Mouse (Mus musculus) v-Abl transformed pro-B cells (cell line): ENCODE data around the gene Tmem200c.

Experiments
- in situ Hi-C, 2 experiments: fragments of 400-800 bp; cut with MboI; formaldehyde crosslinking; loops; one replicate each; pipeline ENCODE4 v1.15.1; 2025; ENCODE audit not compliant: unreplicated experiment in 2 of 2

Gene Tmem200c

GRCm38 (mm10) chr17:68826323-68826722 lies at the start of gene Tmem200c:
Gene Tmem200c (plus strand): TSS chr17:68826623.
- in situ Hi-C loops = no loop called here

DNA sequence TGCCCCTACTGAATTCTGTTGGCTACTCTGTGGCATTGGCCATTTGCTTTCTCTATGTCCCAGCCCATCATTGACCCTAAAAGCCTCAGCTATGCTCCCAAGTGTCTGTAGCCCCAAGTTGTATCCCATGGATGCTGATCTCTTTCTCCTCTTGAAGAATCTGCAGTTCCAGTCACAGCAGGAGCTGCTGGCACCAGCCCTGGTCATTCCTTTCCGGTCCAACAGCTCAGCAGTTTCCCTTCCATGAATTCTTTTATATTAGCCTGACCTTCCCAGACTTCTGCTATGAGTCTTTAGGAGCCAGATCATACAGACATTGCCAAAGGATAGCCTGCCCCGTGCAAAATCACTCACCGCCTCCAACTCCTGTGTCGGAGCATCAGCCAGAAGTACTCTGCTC lies 32.7 kb upstream of the Tmem200c start:
- in situ Hi-C loops = no loop called here

- in situ Hi-C loops = no loop called here
Measured at GRCm38 (mm10) chr17:68836655-68837012, 10.2 kb downstream of the Tmem200c start.

GRCm38 (mm10) chr17:68837013-68837858 lies 10.8 kb downstream of the Tmem200c start:
- in situ Hi-C loops = no loop called here

DNA sequence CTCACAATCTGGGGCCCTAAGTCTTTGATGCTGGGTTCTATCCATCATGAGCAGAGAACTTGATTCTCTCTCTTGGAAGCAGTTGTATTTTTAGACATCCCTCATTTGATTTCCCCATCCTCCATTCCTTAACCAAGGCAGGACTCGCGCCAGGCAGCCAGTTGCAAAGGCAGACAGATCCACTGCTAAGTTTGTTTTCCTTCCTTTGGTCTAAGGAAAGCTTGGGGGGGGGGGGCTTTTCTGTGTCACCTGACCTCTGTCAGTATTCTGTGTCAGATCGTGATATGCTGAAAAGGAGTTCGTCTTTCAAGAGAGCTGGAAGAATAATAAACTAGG lies 11.4 kb downstream of the Tmem200c start:
- in situ Hi-C loops = no loop called here

DNA sequence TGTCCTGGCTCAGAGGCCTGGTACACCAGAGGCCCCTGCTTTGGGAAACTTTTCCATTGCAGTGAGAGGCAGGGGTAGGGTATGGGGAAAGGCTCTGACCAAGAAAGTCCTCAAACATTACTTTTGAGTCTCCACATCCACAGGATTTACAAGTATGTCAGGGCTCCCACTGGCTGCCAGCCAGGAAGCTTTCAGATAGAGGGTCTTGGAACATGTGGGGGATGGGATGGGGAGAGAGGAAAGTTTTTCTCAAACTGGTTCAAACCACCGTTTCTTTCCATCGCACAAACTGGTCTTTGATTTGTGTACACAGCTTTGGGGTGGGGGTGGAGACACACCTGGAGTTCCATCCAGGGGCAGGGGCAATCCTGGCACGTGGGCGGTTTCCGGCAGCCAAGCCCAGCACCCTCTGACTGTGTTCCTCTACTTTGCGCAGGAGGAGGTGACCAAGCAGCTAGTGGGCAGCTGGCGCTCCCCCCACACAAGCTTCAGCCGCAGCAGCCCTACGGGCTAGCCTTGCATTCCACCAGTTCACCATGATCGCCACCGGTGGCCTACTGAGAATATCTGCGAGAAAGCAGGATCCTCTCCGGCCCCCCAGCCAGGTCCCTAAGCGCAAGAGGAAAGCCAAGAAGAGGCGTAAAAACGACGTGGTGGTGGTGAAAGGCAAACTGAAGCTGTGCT lies 13.6 kb downstream of the Tmem200c start:
- in situ Hi-C loops = no loop called here

GRCm38 (mm10) chr17:68840572-68840939 lies 14.1 kb downstream of the Tmem200c start:
- in situ Hi-C loops = no loop called here

DNA sequence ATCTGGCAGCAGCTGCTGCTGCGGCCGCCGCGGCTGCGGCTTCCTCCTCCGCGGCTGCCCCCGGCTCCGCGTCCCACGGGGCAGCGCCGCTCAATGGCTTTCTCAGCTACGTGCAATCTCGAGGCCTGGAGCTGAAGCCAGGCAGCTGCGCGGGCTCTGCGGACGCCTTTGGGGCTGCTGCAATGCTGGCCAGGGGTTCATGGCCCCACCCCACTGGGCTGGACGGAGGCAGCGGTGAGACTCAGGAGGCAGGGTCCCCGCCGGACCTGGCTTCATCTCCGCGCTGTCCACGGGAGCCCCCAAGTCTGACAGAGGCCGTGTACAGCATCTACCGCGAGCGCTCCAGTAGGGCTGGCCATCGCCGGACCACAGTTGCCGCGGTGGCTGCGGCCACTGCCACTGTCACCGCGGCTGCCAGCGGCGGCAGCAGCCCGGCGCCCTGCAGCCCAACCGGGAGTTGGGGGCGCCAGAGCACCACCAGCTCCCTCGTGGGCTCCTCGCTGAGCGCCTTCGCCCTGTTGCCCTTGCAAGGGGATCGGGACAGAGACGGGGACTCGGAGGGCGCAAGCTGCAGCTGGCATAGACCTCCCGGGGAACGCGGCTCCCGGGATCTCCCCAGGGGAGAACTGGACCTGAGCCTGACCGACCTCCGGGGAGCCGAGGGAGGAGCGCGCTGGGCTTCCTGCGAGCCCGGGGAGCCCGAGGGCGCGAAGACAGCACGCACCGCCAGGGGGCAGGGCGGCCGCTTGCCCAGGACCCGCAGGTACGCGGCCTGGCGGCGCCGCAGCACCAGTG lies 14.9 kb downstream of the Tmem200c start:
- in situ Hi-C loops = no loop called here

DNA sequence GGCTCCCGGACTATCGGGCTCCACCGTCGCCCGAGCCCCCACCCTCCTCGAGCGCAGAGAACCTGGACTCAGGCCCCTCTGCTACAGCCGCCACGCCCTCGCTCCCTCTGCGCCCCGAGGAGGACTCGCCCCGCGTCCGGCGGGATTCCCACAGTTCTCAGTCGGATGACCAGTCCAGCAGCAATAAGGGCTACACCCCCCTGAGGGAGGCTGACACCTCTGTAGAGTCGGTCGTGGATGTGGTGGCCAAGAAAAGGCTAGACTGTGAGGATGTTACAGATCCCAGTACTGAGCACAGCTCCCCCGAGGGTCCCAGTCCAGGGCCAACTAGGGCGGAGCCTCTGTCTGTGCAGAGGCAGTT lies 15.4 kb downstream of the Tmem200c start:
- in situ Hi-C loops = no loop called here

DNA sequence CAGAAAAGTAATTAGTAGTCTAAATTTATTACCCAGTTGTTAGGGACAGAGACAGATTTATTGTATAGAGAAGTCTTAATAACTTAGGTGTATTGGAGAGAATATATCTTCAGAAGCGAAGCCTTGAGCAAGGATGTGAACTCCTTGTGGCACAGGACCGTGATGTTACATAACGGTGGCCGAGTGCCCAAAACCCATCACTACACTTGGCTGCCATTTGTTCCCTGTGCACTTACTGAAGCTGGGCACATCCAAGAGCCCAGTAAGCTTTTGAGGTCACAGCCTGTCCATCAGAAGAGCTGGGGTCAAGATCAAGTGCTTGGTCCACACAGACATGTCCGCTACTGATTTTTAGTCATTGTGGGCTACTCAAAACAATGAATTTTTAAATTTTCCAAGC lies 19.5 kb downstream of the Tmem200c start:
- in situ Hi-C loops = no loop called here

GRCm38 (mm10) chr17:68848739-68849138 lies 22.3 kb downstream of the Tmem200c start:
- in situ Hi-C loops = no loop called here

DNA sequence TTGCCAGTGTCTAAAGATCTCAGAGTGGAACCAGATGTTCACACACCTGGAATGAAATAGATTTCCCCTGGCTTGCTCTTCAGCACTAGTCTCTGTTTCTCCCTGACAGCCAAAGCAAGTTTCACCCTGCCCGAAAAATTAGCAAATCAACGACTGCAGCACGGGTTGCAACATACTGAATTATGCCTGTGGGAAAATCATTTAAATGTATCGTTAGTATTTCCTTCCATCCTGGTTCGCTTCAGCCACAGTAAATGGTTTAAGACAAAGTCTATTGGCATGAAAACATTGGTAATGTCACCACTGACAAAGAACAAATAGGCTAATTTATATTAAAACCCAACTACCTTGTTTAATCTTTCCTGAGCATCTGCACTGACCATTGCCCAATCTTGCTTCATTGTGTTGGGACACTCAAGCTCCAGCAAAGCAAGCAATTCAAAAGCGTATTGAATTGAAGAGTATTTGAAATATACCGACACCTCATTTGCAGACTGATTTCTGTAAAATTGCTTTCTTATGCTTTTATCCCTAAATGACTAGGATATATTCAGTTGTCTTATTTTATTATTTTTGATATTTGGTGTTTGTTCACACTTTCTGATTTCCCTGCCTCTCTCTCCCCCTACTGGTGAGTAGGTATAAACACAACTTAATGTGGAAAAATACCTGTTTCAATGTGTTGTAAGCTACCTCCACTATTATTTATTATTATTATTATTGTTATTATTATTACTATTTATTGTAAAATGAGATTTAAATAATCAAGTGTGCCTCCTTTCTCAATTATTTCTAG lies 25.9 kb downstream of the Tmem200c start:
- in situ Hi-C loops = no loop called here

DNA sequence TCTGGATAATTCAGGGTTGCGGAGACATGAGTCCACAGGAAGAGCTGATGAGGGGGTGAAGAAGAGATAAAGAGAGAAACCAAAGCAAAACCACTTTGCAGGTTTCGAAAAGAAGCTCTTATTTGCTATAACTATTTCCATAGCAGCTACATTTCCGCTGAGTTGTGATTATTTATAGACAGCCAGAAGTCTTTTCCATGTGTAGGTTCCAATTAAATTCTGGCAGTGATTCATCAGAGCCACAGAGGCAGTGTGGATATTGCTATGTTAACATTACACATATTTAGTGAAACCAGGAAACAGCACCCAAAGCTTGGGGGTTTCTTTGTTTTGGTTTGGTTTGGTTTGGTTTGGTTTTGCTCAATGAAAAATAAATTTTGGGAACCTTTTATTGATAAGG lies 37.8 kb downstream of the Tmem200c start:
- in situ Hi-C loops = no loop called here

DNA sequence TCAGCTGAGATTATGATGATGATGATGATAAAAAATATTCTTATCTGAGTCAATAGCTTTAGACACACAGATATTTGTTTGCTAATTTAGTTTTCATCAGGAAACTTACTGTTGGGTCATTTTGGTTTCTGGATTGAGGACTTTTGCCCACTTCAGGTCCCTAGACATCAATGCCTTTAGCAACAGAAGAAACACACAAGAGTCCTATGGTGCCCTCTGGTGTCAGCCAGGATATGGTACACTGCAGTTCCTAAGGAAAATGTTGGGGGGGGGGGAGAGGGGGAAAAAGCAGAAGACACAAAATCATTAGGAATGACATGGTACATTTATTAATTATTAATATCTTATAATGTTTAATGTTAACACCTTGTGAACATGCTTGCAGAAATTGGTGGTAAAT lies 42.0 kb downstream of the Tmem200c start:
- in situ Hi-C loops = no loop called here

DNA sequence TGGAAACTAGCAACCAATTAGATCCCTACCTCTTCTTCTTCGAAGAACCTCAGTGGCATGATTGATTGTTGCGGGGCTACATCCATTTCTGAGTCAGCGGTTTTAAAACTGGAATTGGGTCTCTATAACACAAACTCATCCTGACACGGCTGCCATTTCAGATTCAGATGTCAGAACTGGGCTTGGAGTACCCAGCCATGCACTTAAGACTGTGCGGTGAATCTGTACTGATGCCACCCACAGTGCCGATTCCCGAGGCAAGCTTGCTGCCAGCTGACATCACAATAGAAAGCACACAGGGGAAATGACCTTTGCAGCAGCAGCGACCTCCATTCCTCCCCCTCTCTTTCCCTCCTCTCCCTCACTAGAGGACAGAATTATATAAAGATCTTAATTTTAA lies 47.6 kb downstream of the Tmem200c start:
- in situ Hi-C loops = no loop called here

- in situ Hi-C loops = no loop called here
Measured at GRCm38 (mm10) chr17:68875251-68875650, 48.8 kb downstream of the Tmem200c start.

DNA sequence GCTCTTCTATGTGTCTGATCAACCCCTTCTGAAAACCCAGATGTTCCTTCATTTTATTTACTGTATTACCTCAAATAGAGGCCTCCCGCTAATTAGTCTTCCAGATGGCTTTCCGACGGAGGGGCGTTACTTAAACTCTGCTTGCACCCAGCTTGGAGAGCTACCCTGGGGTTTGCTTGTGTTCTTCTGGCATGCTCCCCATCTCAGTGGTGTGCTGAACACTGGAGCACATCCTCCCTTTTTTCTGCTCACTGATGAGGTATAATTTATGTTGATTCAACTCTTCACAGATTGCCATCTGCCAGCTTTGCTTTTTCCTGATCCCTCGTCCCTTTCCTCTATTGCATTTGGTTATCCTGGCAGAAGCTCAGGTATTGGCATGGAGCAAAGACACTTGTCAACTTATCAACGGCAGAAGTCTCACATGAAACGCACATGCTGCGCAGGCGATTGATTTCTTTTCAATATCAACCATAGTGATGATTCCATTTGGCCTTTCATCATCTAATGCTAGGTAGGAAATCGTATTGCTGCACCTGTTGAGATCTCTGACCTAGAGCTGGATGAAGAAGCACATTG lies 49.6 kb downstream of the Tmem200c start:
- in situ Hi-C loops = no loop called here

GRCm38 (mm10) chr17:68881725-68882524 lies 55.5 kb downstream of the Tmem200c start:
- in situ Hi-C loops = no loop called here

DNA sequence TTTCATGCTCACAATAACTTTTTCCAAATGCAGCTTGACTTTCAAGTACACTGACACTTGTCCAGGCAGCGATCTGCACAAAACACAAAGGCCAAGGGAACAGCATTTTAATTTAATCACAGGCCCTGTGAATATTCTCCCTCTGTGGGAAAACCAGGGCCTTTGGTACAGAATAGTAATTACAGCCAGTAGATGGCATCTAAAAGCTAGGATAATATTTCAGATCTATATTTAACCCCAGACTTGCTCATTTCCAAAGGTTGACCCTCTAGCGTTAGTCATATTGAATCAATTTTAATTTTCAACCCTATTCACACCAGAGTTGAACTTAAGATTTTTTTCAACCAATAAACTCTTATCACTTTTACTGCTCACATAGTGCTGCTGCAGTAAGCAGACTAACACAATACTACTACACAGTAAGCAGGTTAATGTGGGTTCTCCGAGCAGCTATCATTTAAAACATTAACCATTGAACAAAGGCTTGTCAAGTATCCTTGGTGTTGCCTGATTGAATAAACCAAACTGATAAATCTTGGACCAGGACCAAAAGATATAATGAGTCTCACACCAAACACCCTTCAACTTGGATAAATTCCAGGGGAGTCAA lies 57.2 kb downstream of the Tmem200c start:
- in situ Hi-C loops = no loop called here
